Mouse (Mus musculus) adrenal gland, postnatal 4 days (tissue): ENCODE data around the gene Cldn19. TPM values are rescaled to one million over a fixed set of nuclear protein-coding genes. Genes with fewer than 3 reads are reported as not detected.

Experiments
- DNase-seq, 2 experiments: peaks; one replicate each; pipeline ENCODE4 v3.0.0; 2021 to 2022; ENCODE audit warnings: low spot score in 2 of 2, mixed read lengths in 2 of 2
- long read RNA-seq, 2 experiments: library from polyadenylated mRNA; stranded (forward); transcript quantifications; one replicate each; pipeline ENCODE4 v2.0.0; 2021
- total RNA-seq, 2 experiments: library from RNA; stranded (reverse); gene quantifications; 2 replicates each; pipeline ENCODE4 v1.2.3; 2021

Cldn19 gene
- total RNA-seq, result 1 to 10 TPM in 1 of 2 experiments, under 1 TPM in 1; 0.45 to 8.8 TPM
- long read RNA-seq, experiment 1, result 0 reads
- long read RNA-seq, experiment 2, full-length matches to known transcripts, result 1 of 1 reads
- long read RNA-seq, experiment 2, partial matches to known transcripts, result 0 of 1 reads
- long read RNA-seq, experiment 2, other reads (novel, unspliced or antisense), result 0 of 1 reads

DNA sequence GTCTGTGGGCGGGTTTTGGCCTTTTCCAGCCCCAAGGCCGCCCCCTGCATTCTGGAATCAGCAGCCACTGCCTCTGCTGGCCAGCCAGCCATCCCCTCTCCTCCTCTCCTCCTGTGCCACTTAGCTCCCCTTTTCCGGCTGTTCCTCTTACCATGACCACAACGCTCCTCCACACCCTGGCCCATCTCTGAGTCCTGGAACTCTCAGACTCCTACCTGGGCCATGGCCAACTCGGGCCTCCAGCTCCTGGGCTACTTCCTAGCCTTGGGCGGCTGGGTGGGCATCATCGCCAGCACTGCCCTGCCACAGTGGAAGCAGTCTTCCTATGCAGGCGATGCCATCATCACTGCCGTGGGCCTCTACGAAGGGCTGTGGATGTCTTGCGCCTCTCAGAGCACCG, at the start of gene Cldn19:
TSS of gene Cldn19 (plus strand) at position 64 of the 400 bp plus-strand sequence.
- DNase-seq, result no peak

DNA sequence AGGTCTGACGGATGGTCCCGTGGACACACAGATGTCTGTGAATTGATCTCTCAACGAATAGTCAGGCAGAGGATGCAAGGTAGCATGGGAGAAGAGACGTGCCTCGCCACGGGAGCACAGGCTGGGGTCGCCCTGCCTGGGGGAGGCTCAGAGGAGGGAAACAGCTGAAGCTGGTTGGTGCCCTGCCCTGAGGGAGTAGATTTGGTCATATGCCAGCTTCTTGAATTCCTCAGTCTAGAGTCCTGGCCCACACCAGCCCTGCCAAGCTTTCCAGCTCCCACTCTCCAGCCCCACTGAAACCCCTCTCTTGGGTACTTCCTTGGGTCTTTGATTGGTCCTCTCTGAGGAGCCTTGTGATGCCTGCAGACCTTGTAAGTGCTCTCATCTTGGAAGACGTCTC, 38.5 kb upstream of the Cldn19 start:
- DNase-seq, result no peak

DNA sequence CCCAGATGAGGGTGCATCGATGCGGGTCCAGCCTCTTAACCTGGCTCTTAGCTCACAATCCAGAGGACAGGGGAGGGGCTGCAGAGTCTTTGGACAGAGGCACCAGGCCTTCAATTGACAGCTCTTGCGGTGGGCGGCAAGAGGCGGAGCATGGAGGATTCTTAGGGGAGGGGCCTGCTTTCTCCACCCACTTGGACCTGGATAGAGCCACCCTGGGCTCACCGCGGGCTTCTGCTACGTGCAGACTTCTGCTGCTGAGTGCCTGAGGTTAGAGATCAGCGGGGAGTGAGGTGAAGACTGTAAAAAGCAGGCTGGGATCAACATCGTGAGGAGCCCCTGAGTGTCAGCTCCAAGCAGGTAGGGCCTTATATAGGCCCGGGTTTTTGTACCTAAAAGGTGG, 37.0 kb upstream of the Cldn19 start, which contains the start of gene Tmem269:
TSS of gene Tmem269 (minus strand) at position 49 of the 400 bp plus-strand sequence.
- no peak for DNase-seq

DNA sequence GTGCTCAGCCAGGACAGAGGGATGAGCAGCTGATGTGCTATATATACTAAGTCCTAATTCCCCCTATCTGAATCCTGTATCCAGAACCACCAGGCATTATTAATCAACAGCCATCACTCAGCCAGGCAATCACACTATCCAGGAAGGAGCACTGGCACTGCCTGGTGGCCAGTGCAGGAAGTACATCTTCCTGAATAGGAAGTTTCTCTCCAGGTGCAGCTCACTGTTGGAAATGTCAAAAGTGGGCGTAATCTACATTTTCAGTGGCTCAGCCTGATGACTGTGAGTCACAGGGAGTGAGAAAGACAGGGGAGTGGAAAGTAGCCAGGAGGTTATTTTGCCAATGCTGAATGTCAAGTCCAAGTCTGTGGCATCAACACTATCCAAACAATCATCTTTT, 31.5 kb upstream of the Cldn19 start:
- no peak for DNase-seq

DNA sequence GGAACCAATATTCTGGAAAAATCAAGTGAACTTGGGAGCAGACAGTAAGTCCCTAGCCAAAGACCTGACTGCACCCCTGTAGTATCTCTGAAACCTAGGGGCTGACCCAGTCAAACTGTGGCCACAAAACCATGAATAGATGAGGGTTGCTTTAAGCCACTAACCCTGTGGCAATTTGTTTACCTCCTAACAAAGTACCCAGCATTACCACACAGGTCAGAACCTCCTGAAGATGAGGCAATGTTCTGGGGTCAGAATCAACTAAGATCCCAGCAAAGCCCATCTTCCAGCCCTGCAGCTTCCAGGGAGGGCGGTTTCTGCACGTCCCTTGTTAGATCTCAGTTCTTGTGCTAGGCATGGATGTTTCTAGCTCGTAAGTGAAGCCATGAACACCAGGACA, 30.7 kb upstream of the Cldn19 start:
- no peak for DNase-seq

DNA sequence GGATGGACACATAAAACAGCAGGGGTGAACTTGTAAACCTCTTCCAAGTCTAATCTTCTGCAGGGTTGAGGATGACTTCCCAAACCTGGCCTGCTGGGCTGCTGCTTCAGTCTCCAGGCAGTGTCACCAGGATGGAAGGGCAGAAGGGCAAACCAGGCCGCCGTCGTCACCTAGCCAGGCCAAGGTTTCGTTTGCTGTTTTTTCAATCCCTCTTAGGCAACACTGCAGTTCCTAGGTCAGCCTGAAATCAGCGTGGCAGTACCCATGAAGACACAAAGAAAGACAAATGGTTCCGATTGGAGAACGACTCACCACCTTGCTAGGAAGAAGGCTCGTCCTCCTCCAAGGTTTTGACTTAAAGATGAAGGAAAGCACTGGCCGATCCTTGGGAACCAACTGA, 29.5 kb upstream of the Cldn19 start:
- DNase-seq, result no peak

DNA sequence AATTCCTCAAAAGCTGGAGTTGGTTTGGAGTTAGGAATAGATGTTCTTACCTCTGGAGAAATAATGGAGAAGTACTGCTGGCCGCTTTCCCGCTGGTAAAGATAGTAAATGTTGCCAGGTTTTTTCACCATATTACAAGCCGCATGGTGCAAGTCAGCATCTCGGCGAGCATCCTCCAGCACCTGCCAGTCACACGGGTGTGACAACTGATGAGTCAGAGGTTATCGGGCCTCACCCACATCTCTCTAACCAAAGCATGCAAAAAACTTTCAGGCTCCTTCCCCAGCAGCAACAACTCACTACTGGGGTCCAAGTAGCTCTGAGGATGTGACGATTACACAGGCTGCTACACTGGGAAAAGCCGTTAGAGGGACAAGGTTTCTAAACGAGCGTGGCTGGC, 28.5 kb upstream of the Cldn19 start:
- DNase-seq, result no peak

DNA sequence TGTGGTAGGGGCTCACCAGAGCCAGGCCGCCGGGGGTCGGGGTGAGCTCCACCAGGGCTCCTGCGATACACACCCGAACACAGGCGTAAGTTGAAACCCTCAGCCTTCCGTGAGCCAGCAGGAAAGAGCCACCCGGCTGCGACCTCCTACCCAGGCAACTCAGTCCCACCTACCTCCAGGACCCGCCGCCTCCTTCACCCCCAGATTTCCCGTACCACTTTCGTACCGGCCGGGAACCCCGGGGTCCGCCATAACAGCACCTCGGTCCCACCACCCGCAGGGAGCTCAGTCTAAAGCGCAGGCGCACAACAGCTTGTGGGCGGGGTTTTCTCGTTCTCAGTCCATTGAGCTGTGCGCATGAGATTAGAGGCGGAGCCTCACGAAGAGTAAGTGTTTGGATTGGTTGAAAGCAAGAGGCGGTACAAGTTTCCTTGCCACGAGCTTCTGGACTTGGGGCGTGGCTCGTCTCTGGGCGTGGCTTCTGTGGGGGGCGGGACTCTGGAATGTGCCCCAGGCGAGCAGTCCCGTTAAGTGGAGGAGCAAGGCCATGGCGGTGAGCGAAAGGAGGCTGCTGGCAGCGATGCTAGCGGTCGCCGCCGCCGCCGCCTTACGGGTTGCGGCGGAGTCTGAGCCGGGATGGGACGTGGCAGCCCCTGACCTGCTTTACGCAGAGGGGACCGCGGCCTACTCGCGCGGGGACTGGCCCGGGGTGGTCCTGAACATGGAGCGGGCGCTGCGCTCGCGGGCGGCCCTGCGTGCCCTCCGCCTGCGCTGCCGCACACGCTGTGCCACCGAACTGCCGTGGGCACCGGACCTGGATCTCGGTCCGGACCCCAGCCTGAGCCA, 22.6 kb upstream of the Cldn19 start, which contains the start of the genes AU022252 and P3h1:
TSS of gene AU022252 (minus strand) at position 303 of the 846 bp plus-strand sequence.
TSS of gene P3h1 (plus strand) at position 506 of the 846 bp plus-strand sequence.
- DNase-seq, result peak; percentile 97 to 98

DNA sequence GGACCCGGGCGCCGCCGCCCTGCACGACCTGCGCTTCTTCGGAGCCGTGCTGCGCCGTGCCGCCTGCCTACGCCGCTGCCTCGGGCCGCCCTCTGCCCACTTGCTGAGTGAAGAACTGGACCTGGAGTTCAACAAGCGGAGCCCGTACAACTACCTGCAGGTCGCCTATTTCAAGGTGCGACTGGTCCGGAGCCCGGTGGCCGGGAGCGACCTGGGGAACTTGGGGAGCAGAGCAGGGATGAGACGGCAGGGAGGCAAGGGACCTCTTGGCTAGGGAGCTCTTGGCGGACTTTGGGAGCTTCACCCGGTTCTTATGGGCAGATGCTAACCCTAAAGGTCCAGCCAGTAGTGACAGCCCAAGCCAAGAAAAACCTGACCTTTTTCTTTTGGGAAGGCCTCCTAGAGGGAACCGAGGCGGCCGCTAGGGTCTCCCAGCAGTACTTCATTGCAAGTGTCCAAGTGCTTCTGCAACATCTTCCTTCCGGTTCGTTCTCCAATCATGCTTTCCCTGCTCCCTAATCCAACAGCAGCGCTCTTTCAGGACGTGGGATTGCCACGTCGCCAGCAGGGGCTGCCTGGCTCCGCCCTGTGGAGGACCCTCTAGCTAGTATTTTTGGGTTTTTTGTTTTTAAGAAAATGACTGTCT, 21.8 kb upstream of the Cldn19 start:
- no peak for DNase-seq

DNA sequence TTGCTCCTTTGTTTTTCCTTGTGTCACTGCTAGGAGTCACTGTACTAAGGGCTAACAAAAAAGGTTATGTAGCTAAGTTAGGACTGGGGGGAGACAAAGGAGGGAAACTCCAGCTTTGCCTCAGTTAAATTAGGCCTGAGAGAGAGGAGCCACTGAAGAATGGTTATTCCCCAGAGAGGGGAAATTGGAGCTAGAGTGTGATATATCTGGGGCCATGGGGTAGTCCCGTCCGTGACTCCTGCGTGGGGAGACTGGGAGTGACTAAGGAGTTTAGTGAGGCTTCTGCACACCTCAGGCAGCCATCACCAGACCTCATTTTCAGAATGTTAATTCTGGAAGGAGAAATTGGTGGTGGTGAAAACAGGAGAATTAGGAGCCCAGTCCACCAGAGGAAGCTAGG, 20.9 kb upstream of the Cldn19 start:
- no peak for DNase-seq

DNA sequence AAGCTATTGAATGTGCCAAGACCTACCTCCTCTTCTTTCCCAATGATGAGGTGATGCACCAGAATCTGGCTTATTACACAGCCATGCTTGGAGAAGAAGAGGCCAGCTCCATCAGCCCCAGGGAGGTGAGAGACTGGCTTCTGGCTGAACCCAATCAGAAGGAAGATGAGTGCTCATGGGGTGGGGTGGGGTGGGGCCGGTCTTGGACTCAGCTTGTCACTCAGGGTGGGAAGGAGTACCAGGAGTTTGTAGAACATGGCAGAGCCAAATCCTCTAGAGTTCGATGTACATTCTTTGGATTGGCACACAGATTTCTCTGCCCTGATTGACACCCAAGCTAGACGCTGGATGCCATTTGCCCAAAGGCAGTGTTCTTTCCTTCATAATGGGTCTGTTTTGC, 16.6 kb upstream of the Cldn19 start:
- no peak for DNase-seq

DNA sequence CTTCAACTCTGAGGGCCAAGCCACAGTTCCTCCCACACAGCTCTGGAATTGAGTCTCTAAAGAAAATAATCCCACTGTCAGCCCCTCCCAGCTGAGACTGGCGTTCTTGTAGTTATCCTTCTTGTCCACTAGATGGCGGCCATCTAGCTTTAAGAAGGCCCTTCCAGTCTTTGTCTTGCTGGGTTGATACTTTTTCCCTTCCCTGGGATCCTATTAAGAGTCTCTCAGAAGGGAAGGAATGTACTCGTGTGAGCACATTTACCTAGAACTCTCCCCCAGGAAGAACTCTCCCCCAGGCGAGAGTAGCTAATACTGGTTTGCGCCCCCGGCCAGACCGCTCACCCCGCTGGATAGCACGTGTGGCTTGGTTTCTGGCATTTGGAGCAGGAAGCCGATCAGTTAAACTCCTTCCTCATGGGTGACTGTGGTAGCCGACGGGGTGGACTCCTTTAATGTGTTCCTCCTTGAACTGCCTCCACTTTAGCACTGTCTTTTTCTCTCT, 16.0 kb upstream of the Cldn19 start:
- no peak for DNase-seq

DNA sequence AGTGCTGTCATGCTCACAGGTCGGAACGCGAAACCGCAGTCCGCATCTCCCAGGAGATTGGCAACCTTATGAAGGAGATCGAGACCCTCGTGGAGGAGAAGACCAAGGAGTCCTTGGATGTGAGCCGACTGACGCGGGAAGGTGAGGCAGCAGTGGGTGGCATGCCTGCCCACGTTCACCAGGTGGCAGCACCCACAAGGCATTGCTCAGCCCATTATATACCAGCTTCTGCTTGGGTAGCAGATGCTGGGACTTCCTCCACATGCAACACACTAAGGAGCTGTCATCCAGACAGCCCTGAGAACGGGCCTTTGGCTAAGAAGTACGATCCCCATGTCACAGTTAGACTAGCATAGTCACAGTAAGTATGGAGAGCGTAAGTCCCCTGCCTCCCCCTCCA, 13.6 kb upstream of the Cldn19 start:
- DNase-seq, result no peak

DNA sequence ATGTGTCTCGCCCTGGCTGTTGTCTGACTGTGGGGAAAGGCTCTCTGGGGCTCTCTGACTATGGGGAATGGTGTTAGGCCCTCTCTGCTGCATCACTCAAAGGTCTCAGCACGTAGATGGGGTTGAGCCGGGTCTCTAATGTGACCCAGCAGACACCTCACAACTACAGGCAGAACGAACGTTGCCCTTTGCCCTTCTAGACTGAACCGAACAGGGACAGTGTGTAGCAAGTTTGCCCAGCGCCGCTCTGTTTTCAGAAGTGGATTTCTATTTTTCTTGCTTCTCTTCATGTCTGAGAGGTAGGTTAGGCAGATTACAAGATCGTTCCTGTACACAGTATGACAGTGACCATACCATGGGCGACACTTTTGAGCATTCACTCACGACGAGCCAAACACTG, 12.6 kb upstream of the Cldn19 start:
- no peak for DNase-seq

DNA sequence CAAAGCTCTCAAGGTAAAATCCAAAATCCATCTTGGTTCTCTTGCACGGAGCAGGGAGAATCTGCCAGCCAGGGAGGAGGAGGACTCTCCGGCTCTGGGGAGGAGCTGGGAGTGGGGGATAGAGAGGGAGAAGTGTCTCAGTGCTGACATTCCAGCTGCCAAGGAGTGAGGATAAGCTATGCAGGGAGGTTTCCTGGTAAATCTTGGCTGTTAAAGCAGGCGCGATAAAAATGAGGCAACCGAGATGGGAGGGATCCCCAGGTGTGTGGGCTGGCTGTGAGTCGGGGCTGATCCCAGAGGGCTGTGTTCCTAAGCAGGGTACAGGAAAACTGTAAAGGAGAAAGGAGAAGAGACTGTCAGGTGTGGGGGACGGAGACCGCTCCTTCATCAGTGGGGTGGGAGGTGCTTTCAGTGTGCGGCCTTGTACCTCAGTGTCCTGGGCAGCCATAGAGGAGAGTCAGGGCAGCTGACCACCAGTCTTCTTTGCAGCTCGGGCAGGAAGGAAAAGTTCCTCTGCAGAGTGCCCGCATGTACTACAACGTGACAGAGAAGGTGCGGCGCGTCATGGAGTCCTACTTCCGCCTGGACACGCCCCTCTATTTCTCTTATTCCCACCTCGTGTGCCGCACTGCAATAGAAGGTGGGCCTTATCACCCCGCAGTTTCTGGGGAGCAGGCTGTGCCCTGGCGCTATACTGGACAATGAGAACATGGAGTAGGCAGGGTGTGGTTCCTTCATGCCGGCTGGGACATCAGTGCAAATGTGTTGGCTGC, 10.6 kb upstream of the Cldn19 start:
- no peak for DNase-seq

DNA sequence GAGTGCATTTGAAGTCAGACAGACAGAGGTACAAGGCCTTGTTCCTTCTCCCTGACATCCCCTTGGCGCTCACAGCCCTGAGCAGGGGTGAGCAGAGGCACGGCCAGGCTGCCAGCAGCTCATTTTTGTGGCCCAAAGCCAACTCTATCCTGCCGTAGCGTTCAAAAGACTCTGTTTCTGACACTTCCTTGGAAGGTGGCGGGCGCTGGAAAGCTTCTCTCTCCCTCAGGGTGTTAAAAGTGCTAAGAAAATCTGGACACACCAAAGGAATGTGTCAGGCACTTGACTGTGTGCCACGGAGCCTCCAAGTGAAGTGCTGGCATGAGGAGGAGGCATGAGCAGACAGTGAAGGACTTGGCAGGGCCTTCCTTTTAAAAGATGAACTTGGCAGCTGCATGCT, 9.7 kb upstream of the Cldn19 start:
- no peak for DNase-seq

DNA sequence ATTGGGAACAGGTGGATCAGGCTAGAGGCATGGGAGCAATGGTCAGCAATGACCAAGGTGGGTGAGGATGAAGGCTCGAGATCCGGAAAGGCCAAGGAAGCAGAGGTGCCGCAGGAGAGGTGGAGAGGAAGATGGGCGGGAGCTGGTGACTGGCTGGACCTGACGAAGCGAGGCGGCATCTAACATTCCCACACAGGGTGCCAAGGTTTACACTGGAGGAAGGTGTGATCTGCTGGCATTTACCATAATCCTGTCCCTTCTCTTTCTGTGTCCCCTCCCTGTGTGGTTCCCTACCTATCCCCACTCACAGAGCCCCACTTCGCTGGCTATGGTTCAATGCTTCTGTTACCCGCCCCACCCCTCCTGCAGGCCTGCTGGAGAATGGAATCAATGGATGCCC, 9.3 kb upstream of the Cldn19 start:
- DNase-seq, result no peak

DNA sequence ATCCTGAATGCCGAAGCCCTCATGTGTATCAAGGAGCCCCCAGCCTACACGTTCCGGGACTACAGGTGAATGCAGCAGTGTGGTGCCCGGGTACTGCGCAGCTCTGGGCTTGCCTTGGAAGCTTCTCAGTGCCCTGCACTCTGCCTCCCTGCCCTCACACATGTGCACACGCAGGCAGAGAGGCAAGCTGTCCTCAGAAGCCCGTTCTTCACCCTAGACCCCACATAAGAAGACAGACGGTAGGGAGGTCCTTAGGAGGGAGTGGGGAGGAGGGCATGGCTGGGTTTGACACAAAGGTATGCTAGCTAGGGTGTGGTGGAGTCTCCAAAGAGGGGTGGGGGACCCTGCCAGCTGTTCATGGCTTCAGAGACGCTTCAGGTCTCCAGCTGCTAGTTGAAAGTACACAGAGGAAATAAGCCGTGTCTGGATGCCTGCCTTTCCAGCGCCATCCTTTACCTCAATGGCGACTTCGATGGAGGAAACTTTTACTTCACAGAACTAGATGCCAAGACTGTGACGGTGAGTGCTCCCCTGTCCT, 8.5 kb upstream of the Cldn19 start:
- DNase-seq, result no peak

DNA sequence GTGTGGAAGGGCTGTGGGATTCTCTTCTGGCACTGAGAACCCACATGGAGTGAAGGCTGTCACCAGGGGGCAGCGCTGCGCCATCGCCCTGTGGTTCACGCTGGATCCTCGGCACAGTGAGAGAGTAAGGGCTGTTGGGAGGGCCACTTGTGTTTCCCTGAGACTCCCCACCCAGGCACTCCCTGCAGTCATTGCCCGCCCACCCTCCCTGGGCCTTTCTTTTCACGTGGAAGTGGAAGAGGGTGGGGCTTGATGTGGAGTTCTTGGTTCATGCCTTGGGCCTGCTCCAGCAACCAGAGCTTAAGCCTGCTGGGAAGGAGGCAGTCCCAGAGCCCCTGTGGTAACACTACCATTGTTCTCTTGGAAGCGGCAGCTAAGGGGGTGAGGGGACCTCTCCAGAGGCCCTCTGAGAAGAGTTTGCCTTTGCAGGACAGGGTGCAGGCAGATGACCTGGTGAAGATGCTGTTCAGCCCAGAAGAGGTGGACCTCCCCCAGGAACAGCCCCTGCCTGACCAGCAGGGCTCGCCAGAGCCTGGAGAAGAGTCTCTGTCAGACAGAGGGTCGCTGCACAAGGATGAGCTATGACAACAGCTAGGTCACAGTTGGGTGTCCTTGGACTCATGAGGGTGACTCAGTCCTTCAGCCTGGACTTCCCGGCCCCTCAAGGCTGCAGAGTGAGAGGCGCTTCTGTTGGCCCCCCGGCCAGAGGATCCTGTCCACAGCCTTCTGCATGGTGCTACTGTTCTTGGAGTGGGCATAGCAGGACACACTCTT, 7.6 kb upstream of the Cldn19 start:
- DNase-seq, result peak; percentile 59 to 66

DNA sequence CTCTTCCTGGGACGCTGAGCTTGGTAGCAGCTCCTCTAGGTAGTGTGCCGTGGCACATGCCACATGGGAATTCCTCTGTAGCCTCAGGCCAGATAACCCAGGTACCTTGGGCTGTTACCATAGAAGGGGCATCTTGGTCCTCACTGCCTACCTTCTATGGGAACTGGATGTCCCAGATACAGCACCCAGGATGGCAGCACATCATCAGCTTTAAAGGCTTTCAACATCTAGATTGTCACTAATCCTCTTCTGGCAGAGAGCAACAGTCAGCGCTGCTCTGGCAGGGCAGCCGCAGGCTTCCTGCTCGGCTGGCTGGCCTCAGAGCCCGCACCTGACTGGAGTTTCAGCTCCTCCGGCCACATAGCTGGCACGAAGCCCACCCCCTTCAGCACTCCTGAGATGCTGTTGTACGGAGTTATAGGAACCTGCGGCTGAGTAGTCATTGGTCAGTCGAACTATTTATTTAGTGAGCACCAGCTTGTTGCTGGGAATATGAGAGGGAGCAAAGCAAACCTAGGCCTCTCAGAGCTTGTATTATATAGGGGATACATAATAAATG, 6.7 kb upstream of the Cldn19 start:
- no peak for DNase-seq
